Mouse (Mus musculus) spleen, adult 2 months (tissue): ENCODE data around the gene Cnst. TPM values are rescaled to one million over a fixed set of nuclear protein-coding genes. Genes with fewer than 3 reads are reported as not detected.

Source experiments
- DNase-seq, 2 experiments: peaks; one replicate each; pipeline versions ENCODE4 v3.0.0 to v3.0.0-alpha.2; 2012 to 2021; ENCODE audit warnings: low spot score in 2 of 2, low read depth in 1 of 2
- H3K27ac ChIP-seq: fragments of 200-500 bp; 2 replicates; pipeline ENCODE4 v1.5.1; 2012; ENCODE audit warnings: low read length, inconsistent platforms; ENCODE audit not compliant: insufficient read depth
- H3K27me3 ChIP-seq: fragments of 200-500 bp; 2 replicates; pipeline ENCODE4 v1.6.1; 2012; ENCODE audit warnings: mild to moderate bottlenecking, moderate library complexity, low read length, inconsistent platforms; ENCODE audit not compliant: control insufficient read depth, insufficient read depth
- H3K36me3 ChIP-seq: fragments of 200-500 bp; 2 replicates; pipeline ENCODE4 v1.6.1; 2012; ENCODE audit warnings: mild to moderate bottlenecking, low read length, inconsistent platforms; ENCODE audit not compliant: control insufficient read depth, insufficient read depth
- H3K4me1 ChIP-seq: fragments of 200-500 bp; 2 replicates; pipeline ENCODE4 v1.6.1; 2011; ENCODE audit warnings: inconsistent platforms; ENCODE audit not compliant: control insufficient read depth, insufficient read depth, insufficient read length
- H3K4me3 ChIP-seq: fragments of 200-500 bp; 2 replicates; pipeline ENCODE4 v1.5.1; 2011; ENCODE audit warnings: mild to moderate bottlenecking, inconsistent platforms; ENCODE audit not compliant: insufficient read depth, insufficient read length; ENCODE audit errors: extremely low read depth
- CTCF ChIP-seq: fragments of 200-500 bp; IDR thresholded peaks from 2 replicates; pipeline ENCODE4 v1.5.1; 2011; ENCODE audit warnings: mild to moderate bottlenecking, inconsistent platforms; ENCODE audit not compliant: insufficient read depth, insufficient read length, insufficient replicate concordance; ENCODE audit errors: extremely low read depth
- POLR2A ChIP-seq: fragments of 200-500 bp; IDR thresholded peaks from 2 replicates; pipeline ENCODE4 v1.6.1; 2011; ENCODE audit warnings: low read depth, low read length, inconsistent platforms
- whole genome bisulfite sequencing: fragments of 180-500 bp; shearing (Covaris S2); methylation state at CpG from one replicate; pipeline ENCODE4 v1.1.7; 2018; 5-methylcytosine and 5-hydroxymethylcytosine counted together
- polyA plus RNA-seq: library from polyadenylated mRNA; depleted of rRNA; stranded (reverse); fragments of >200 nt; gene quantifications from 2 replicates; pipeline ENCODE4 v1.2.3, GENCODE M21; 2012

The Cnst gene
- polyA plus RNA-seq, 1 experiment, result 7.2 TPM

- no peak overlapping the region for H3K27ac ChIP-seq
- no peak for DNase-seq
Observed at GRCm38 (mm10) chr1:179553197-179553948, 7.2 kb downstream of the Cnst start.

DNA sequence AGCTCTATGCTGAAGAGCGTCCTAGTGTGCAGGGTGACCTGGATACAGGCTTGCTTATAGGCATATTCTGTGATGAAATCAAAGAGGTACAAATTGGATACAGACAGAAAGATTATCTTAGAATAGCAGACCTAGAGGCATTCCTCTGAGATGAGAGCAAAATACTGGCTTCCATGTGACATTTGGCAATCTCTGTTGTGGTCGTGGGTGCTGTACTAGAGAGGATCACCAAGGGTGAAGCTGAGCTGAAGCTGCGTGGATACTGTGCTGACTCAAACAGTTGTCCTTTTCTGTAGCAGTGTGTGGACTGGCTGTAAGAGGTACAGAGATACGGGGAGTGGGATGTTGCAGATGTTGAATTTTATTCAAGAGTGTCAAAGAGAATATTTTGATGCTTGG lies 7.8 kb downstream of the Cnst start:
- TF ChIP-seq POLR2A (no peak), CTCF (no peak)
- Histone ChIP-seq H3K27me3 (no peaks in the 10 kb centered on the region), H3K27ac (no peak overlapping the region), H3K36me3 (no peaks in the 10 kb centered on the region), H3K4me1 (no peaks in the 10 kb centered on the region), H3K4me3 (no peak overlapping the region)
- DNase-seq, result no peak
- WGBS, result 70% methylated on average over 4 of the region's 4 CpGs

More at GRCm38 (mm10) chr1:179553197-179553948, 7.2 kb downstream of the Cnst start:
- 72% methylated on average over 5 of the region's 5 CpGs for WGBS
- Histone ChIP-seq H3K4me1 (no peaks in the 10 kb centered on the region), H3K4me3 (no peak overlapping the region), H3K36me3 (no peaks in the 10 kb centered on the region), H3K27me3 (no peaks in the 10 kb centered on the region)
- TF ChIP-seq POLR2A, result no peak
- TF ChIP-seq CTCF, result no peak

DNA sequence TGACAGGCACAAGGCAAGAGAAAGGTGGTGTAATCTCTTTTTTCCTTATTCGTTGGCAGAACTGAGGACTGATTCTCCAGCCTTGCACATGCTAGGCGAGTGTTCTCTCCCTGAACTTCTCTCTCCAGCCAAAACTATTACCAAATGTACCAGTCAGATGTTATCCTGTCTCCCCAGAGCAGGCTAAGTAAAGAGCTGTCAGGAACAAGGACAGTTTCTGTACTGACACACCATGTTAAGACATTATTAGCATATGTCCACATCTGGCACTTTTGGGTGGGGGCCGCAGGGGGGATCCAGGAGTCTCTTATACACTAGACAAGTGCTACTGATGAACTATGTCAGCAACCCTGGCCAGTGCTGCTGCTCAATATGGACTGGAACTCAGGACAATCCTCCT lies 10.8 kb downstream of the Cnst start:
- 91% methylated on average over 3 of the region's 3 CpGs for WGBS
- Histone ChIP-seq H3K4me3 (no peak overlapping the region), H3K27me3 (no peaks in the 10 kb centered on the region), H3K36me3 (no peaks in the 10 kb centered on the region), H3K27ac (no peak overlapping the region), H3K4me1 (no peaks in the 10 kb centered on the region)
- TF ChIP-seq POLR2A, result no peak
- no peak for TF ChIP-seq CTCF
- no peak for DNase-seq

- Histone ChIP-seq H3K27me3 (no peaks in the 10 kb centered on the region), H3K27ac (no peak overlapping the region), H3K4me3 (no peak overlapping the region), H3K4me1 (no peaks in the 10 kb centered on the region), H3K36me3 (no peaks in the 10 kb centered on the region)
- WGBS, result 55% methylated on average over 11 of the region's 11 CpGs
- TF ChIP-seq CTCF, result no peak
- no peak for TF ChIP-seq POLR2A
- DNase-seq, result no peak
Observed at GRCm38 (mm10) chr1:179559446-179560194, 13.4 kb downstream of the Cnst start.

DNA sequence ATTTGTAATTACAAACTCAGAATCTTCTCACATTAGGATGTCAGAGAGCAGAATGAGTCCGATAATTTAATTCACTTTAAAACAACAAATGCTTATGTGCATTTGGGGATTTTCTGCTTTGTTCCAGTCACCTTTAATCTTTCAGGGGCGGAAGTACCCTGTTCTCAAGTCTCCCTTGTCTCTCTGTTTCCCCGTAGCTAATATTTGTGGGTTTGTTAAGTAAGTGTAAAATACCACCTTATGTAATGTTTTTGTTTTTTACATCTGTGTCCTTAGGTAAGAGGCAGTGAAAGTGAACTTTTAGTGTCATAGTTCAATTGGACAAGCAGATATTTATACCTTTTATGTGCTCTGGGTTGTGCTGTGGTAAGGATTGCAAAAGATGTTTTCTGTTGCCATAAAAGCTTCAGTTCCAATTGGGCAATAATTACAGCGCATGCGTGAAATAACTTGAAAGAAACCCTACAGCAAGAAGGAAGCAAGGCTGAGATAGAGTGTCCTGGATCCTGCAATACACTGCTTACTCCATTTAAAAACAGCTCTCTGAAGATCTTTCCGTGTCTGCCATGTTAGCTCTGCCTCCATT lies 14.8 kb downstream of the Cnst start:
- Histone ChIP-seq H3K36me3 (no peaks in the 10 kb centered on the region), H3K27ac (no peak overlapping the region), H3K27me3 (no peaks in the 10 kb centered on the region), H3K4me1 (no peaks in the 10 kb centered on the region), H3K4me3 (no peak overlapping the region)
- TF ChIP-seq CTCF (no peak), POLR2A (no peak)
- DNase-seq, result no peak
- WGBS, result 88% methylated on average over 6 of the region's 6 CpGs

DNA sequence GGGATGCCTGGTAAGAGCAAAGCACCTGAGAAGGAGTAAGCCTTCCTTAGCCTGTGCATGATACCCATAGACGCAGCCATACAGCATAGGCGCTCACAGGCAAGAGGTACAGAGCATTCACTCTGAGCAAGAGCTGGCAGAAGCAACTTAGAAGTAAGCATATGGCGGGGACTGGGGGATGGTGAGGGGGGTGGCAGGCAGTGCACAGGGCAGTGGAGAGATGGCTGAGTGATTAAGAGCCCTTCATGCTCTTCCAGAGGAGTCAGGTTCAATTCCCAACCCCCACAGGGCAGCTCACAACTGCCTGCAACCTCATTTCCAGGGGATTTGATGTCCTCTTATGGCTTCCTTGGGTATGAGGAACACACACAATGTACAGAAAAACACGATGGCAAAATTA lies 17.0 kb downstream of the Cnst start:
- 85% methylated on average over 4 of the region's 4 CpGs for WGBS
- no peak overlapping the region for H3K27ac ChIP-seq
- H3K4me1 ChIP-seq, result 0 out of 2 replicates have a peak, but pooled peaks cover 3% of the 10 kb centered on the region
- H3K36me3 ChIP-seq, result no peaks in the 10 kb centered on the region
- H3K4me3 ChIP-seq, result no peak overlapping the region
- DNase-seq, result no peak
- no peaks in the 10 kb centered on the region for H3K27me3 ChIP-seq
- TF ChIP-seq POLR2A, result no peak
- no peak for TF ChIP-seq CTCF

GRCm38 (mm10) chr1:179563926-179564325 lies 17.8 kb downstream of the Cnst start:
- no peak overlapping the region for H3K27ac ChIP-seq
- no peaks in the 10 kb centered on the region for H3K36me3 ChIP-seq
- 0 out of 2 replicates have a peak, but pooled peaks cover 3% of the 10 kb centered on the region for H3K4me1 ChIP-seq
- no peak for DNase-seq
- no peak for TF ChIP-seq POLR2A
- no peak for TF ChIP-seq CTCF
- 86% methylated on average over 5 of the region's 5 CpGs for WGBS
- no peak overlapping the region for H3K4me3 ChIP-seq
- no peaks in the 10 kb centered on the region for H3K27me3 ChIP-seq
